Mouse (Mus musculus): ENCODE measurements around the gene Arg1. TPM values are rescaled to one million over a fixed set of nuclear protein-coding genes. Genes with fewer than 3 reads are reported as not detected.

Gene Arg1
- polyA plus RNA-seq, 1 experiment, result not detected

DNA sequence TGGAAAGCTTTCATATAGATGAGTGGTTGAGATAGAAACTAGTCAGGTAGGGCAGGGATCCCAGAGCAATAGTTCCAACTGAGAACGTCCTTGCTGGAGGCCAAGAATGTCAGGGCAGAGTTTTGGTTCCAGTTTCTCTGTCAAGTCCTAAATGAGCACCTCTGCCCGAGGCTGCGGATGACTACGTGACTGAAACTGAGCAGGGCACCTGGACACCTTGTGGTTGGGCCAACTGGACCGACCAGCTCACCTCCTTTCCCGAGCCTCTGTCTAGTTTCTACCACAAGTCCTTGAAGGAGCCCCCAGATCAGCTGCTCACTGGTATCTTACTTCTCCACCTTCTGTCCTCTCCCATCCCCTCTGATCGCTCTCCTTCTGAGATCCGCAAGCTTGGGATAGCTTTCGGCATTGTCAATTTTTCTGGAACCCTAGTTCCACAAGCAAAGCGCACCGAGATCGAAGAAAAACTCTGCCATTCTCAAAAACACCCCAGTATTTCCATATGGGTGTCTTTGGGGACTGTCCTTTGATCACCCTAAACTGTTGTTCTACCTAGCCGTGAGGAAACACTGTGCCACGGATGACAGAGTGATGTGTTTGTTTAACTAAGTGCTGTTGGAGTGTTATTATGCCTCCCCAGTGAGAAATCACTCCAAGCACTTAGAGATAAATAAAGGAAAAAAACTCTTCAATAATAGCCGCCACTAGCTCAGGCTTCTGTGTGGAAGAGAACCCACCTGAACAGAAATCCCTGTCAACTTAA lies 31.2 kb upstream of the Arg1 start:
- WGBS, result 82% methylated on average over 15 of the region's 15 CpGs
- Histone ChIP-seq H3K4me3 (ENCODE audit: insufficient read depth, low read depth, low read length) (no peak overlapping the region), H3K27ac (ENCODE audit: insufficient read depth, low read depth, low read length) (no peak overlapping the region), H3K4me1 (ENCODE audit: control insufficient read depth, insufficient read depth, low read length) (no peaks in the 10 kb centered on the region)
- TF ChIP-seq POLR2A (IDR thresholded peaks at IDR 0.05; ENCODE audit: insufficient read depth, low read depth, low read length) (no peak), CTCF (IDR thresholded peaks at IDR 0.05; ENCODE audit: insufficient read depth, low read depth, low read length) (no peak)

- Histone ChIP-seq H3K4me3 (ENCODE audit: insufficient read depth, low read depth, low read length) (no peak overlapping the region), H3K4me1 (ENCODE audit: control insufficient read depth, insufficient read depth, low read length) (no peaks in the 10 kb centered on the region), H3K27ac (ENCODE audit: insufficient read depth, low read depth, low read length) (no peak overlapping the region)
- 87% methylated on average over 6 of the region's 6 CpGs for WGBS
- TF ChIP-seq CTCF (IDR thresholded peaks at IDR 0.05; ENCODE audit: insufficient read depth, low read depth, low read length), result no peak
- TF ChIP-seq POLR2A (IDR thresholded peaks at IDR 0.05; ENCODE audit: insufficient read depth, low read depth, low read length), result no peak
These were observed 26.6 kb upstream of the Arg1 start for GRCm38 (mm10) chr10:24953876-24954275.

- 82% methylated on average over 7 of the region's 7 CpGs for WGBS
- Histone ChIP-seq H3K4me3 (ENCODE audit: insufficient read depth, low read depth, low read length) (no peak overlapping the region), H3K27ac (ENCODE audit: insufficient read depth, low read depth, low read length) (no peak overlapping the region), H3K4me1 (ENCODE audit: control insufficient read depth, insufficient read depth, low read length) (no peaks in the 10 kb centered on the region)
- TF ChIP-seq CTCF (IDR thresholded peaks at IDR 0.05; ENCODE audit: insufficient read depth, low read depth, low read length), result no peak
- TF ChIP-seq POLR2A (IDR thresholded peaks at IDR 0.05; ENCODE audit: insufficient read depth, low read depth, low read length), result no peak
These were observed 25.3 kb upstream of the Arg1 start for GRCm38 (mm10) chr10:24952549-24952948.

DNA sequence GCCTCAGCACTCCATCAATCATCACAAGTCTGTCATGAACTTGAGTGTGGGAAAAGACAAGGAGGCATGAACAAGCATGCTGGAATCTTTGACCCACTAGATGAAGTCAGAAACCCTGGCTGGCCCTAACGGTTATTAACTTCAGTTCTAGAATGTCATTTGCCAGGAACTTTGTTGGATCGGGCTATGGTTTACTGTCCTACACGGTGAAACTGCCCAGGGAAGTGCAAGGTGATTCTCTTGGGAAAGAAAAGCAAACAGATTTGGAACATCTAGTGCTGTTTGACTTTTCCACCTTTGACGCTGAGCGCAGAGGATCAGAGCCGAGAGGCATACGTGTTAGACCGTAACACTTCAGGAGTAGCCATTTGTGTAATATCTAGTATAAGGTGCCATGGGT lies 24.3 kb upstream of the Arg1 start:
- TF ChIP-seq CTCF (IDR thresholded peaks at IDR 0.05; ENCODE audit: insufficient read depth, low read depth, low read length) (no peak), POLR2A (IDR thresholded peaks at IDR 0.05; ENCODE audit: insufficient read depth, low read depth, low read length) (no peak)
- Histone ChIP-seq H3K4me1 (ENCODE audit: control insufficient read depth, insufficient read depth, low read length) (no peaks in the 10 kb centered on the region), H3K27ac (ENCODE audit: insufficient read depth, low read depth, low read length) (no peak overlapping the region), H3K4me3 (ENCODE audit: insufficient read depth, low read depth, low read length) (no peak overlapping the region)
- WGBS, result 94% methylated on average over 8 of the region's 8 CpGs

GRCm38 (mm10) chr10:24950223-24950622 lies 22.9 kb upstream of the Arg1 start:
- H3K4me3 ChIP-seq (ENCODE audit: insufficient read depth, low read depth, low read length), result no peak overlapping the region
- no peak for TF ChIP-seq CTCF (IDR thresholded peaks at IDR 0.05; ENCODE audit: insufficient read depth, low read depth, low read length)
- TF ChIP-seq POLR2A (IDR thresholded peaks at IDR 0.05; ENCODE audit: insufficient read depth, low read depth, low read length), result no peak
- no peaks in the 10 kb centered on the region for H3K4me1 ChIP-seq (ENCODE audit: control insufficient read depth, insufficient read depth, low read length)
- 80% methylated on average over 4 of the region's 4 CpGs for WGBS
- H3K27ac ChIP-seq (ENCODE audit: insufficient read depth, low read depth, low read length), result no peak overlapping the region

DNA sequence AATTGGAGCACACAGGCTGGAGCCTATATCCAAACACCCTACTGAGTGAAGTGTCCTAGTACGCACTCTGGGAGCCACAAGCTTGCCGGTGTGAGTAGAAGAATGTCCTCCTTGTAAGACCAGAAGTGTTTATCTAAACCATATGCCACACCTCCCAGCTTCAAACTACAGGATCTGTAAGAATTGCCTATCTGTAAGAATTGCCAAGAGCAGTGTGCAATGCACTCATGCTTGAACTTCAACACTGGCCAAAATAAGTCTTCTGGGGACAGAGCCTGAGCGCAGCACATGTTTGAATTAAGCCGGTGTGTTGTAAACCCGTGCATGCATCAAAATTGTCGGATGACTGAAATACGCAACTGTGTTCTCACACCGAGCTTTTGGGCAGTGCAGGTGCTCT lies 21.0 kb upstream of the Arg1 start:
- TF ChIP-seq POLR2A (IDR thresholded peaks at IDR 0.05; ENCODE audit: insufficient read depth, low read depth, low read length) (no peak), CTCF (IDR thresholded peaks at IDR 0.05; ENCODE audit: insufficient read depth, low read depth, low read length) (no peak)
- WGBS, result 90% methylated on average over 8 of the region's 8 CpGs

DNA sequence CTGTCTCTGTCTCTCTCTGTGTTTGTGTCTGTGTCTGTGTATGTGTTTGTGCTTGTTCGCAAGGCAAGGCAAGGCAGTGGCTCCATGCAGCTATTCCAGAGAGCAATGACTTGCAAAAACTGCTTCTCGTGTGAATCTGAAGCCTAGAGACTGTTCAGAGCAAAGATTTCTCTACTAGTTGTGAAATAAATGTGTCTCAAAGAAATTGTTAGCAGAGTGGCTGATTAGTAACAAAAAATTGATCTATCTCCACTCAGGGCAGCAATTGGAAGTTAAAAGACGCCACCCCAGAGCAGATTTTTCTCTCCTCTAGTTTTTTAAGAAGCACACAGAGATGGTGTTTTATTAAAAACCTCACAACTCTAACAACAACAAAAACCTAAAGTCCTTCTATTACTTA lies 20.6 kb upstream of the Arg1 start:
- H3K4me1 ChIP-seq (ENCODE audit: control insufficient read depth, insufficient read depth, low read length), result no peaks in the 10 kb centered on the region
- WGBS, result 85% methylated on average over 3 of the region's 3 CpGs
- TF ChIP-seq POLR2A (IDR thresholded peaks at IDR 0.05; ENCODE audit: insufficient read depth, low read depth, low read length) (no peak), CTCF (IDR thresholded peaks at IDR 0.05; ENCODE audit: insufficient read depth, low read depth, low read length) (no peak)
- no peak overlapping the region for H3K27ac ChIP-seq (ENCODE audit: insufficient read depth, low read depth, low read length)
- no peak overlapping the region for H3K4me3 ChIP-seq (ENCODE audit: insufficient read depth, low read depth, low read length)

More for the DNA sequence above, 21.0 kb upstream of the Arg1 start:
- H3K27ac ChIP-seq (ENCODE audit: insufficient read depth, low read depth, low read length), result no peak overlapping the region
- H3K4me1 ChIP-seq (ENCODE audit: control insufficient read depth, insufficient read depth, low read length), result no peaks in the 10 kb centered on the region
- no peak overlapping the region for H3K4me3 ChIP-seq (ENCODE audit: insufficient read depth, low read depth, low read length)

GRCm38 (mm10) chr10:24930143-24930542 lies 2.9 kb upstream of the Arg1 start:
- no peak overlapping the region for H3K27ac ChIP-seq (ENCODE audit: insufficient read depth, low read depth, low read length)
- no peak overlapping the region for H3K4me3 ChIP-seq (ENCODE audit: insufficient read depth, low read depth, low read length)
- TF ChIP-seq CTCF (IDR thresholded peaks at IDR 0.05; ENCODE audit: insufficient read depth, low read depth, low read length) (no peak), POLR2A (IDR thresholded peaks at IDR 0.05; ENCODE audit: insufficient read depth, low read depth, low read length) (no peak)
- WGBS, result 87% methylated on average over 6 of the region's 6 CpGs
- H3K4me1 ChIP-seq (ENCODE audit: control insufficient read depth, insufficient read depth, low read length), result no peaks in the 10 kb centered on the region

- H3K4me1 ChIP-seq (ENCODE audit: control insufficient read depth, insufficient read depth, low read length), result no peaks in the 10 kb centered on the region
- TF ChIP-seq CTCF (IDR thresholded peaks at IDR 0.05; ENCODE audit: insufficient read depth, low read depth, low read length), result no peak
- TF ChIP-seq POLR2A (IDR thresholded peaks at IDR 0.05; ENCODE audit: insufficient read depth, low read depth, low read length), result no peak
- H3K4me3 ChIP-seq (ENCODE audit: insufficient read depth, low read depth, low read length), result no peak overlapping the region
- WGBS, result 63% methylated on average over 12 of the region's 12 CpGs
- H3K27ac ChIP-seq (ENCODE audit: insufficient read depth, low read depth, low read length), result no peak overlapping the region
These were observed 788 bp upstream of the Arg1 start for GRCm38 (mm10) chr10:24928072-24928471.

Measured in olfactory bulb, adult 2 months (tissue).